Comparison of ENCODE assay signal across 1 mouse cellular context in the genomic region with DNA sequence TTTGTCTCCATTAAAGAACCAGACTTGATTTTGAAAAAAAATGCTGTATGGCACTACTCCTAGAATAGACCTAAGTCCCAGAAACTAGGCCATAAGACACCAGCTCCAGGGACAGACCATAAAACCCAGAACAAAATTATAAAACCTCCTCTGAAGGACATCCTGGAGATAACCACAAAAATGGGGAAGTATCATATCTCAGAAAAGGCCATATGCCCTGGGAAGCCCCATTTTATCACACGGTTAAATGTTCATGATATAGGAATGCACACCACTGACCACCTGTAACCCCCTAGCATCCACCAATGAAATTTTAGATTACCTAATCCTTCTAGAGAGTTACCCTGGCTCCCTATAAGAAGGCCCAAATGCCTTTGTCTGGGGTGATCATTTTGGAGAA.
TF ChIP-seq lines count a peak whose summit lies in the region.

No protein-coding gene starts in this region.

TF ChIP-seq in MEL, 35 proteins besides CTCF, POLR2A, EP300 and RAD21 (continued from another document):
- TF ChIP-seq SIN3A (IDR thresholded peaks at IDR 0.05; ENCODE audit: low read length) (peak; percentile 66), KAT2A (conservative IDR thresholded peaks at IDR 0.05; ENCODE audit: low read depth, low read length) (peak; percentile 37; the same call in 1 of the 2 replicates), TAL1 (IDR thresholded peaks at IDR 0.05; ENCODE audit: low read length) (peak; percentile 47), ETS1 (IDR thresholded peaks at IDR 0.05; ENCODE audit: low read depth, low read length) (peak; percentile 87), MAZ (IDR thresholded peaks at IDR 0.05; ENCODE audit: low read depth, low read length) (0 out of 2 replicates have a peak, but pooled peaks have one; percentile 41), MXI1 (IDR thresholded peaks at IDR 0.05; ENCODE audit: low read depth, low read length) (0 out of 2 replicates have a peak, but pooled peaks have one; percentile 37)
